Mouse (Mus musculus): ENCODE measurements at regions not wholly inside any gene's neighbourhood (a gene's known extent, or its start where the extent isn't known, plus 50 kb on each side); places are given as distances from the start of the nearest gene placed in this dataset.
"Not testable (repeated sequence)": the region's sequence is repeated elsewhere in the genome, so short reads cannot be mapped to it uniquely, and the experiment has no call there.

DNA sequence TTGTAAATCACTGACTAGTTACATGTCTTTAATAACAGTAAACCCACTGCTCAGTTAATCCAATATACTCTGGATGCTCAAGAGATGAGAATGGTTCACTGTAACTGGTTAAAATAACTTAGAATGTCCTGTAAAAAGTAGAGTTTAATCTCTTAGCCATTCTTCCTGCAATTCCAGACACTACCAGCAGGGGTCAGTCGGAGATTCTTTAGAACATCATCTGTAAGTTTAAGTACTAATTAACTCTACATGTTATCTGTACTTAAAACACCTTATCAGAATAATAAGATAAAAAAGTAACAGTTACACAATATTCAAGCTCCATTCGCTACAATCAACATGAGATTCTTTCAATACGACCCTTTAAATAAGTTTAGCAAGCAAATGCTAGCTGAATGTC is 58.7 kb upstream of the Olig3 start:
- no peak for DNase-seq

- DNase-seq, result no peak
Observed at GRCm38 (mm10) chr10:19295388-19296013, 60.8 kb upstream of the Olig3 start.

- DNase-seq, result no peak
Observed at GRCm38 (mm10) chr10:19291474-19291873, 64.9 kb upstream of the Olig3 start.

DNA sequence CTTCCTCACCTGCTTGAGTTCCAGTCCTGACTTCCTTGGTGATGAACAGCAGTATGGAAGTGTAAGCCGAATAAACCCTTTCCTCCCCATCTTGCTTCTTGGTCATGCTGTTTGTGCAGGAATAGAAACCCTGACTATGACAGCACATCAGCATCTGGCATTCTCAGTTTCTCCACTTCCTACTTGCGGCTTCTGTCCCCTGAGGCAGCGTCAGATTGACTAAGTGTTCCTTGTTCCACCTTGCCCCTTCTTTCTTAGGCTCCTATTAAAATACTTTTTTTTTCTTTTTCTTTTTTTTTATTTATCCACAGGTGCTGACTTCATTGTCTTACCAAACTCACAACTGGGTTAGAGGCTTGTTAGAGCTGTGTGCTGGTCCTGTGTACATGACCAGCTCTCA is 65.3 kb upstream of the Olig3 start:
- not testable (repeated sequence) for DNase-seq

- DNase-seq, result no peak
Observed at GRCm38 (mm10) chr10:19282166-19282565, 74.2 kb upstream of the Olig3 start.

DNA sequence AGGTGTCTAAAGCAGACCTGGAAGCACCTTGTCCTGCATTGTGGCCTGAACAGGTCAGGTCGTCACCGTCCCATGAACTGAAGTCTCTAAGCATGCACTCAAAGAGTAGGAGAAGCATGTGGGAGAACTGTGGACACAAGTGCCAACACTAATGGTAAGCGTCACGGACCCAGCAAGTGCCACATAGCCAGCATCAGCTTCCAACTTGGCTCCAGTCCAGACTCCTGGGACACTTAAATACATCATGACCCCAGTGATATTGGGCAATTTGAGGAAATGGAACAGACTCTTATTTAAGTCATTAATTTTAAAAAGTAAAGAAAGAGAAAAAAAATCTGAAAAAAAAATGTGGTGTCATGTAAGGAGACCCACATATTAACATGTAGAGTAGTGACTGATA is 75.3 kb upstream of the Olig3 start:
- DNase-seq, result no peak

- DNase-seq, result no peak
Observed at GRCm38 (mm10) chr10:19278189-19278842, 78.0 kb upstream of the Olig3 start.

DNA sequence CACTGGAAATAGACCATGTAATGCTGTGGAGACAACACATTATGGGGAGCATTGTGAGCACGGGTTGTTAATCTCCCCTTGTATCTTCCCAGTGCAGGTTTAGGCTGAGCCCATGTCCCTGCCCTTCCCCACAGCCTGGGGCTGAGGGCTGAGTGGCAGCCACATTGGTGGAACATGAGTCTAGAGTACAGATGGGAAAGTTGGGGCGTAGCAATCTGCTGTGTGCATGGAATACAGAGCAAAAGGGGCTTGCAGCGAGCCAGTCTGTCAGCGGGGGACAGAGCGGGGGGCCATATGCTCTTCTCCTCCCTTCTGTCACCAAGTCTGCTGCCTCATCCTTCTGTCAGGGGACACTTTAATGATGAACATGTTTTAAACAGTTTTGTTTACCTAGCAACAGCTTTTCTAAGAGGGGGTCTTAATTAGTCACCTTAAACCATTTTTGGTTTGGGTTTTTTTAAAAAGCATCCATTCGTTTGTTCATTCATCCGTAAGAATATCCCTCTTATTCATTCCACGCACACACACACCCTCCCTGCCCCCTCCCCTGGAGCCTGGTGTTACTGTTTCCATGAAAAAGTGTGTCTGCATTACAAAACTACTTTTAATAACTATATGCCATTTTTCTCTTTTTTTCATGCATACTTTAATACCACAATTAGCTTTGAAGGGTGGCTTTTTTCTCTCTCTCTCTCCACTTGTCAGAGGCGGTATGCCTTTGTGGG is 79.1 kb upstream of the Olig3 start:
- DNase-seq, result peak; percentile 68

- DNase-seq, result no peak
Observed at GRCm38 (mm10) chr10:19274985-19275384, 81.3 kb upstream of the Olig3 start.

GRCm38 (mm10) chr10:19269418-19269817 is 86.9 kb upstream of the Olig3 start:
- no peak for DNase-seq

DNA sequence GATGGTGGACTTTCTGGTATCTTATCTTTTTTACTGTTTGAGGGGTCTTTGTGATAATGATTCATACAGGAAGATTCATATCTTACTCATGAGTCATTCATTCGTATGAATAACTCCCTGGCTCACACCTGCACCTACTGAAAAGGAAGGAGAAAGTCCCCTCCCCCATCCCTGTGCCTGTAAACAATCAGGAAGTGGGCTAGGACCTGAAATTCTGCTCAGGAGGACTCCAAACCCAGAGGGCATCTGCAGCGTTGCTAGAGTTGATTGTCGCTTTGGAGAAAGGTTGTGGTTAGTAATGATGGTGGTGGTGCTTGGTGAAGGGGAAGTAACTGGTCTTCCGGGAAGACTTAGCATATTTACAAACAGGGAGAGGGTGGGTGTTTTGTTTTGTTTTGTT is 88.3 kb upstream of the Olig3 start:
- no peak for DNase-seq

GRCm38 (mm10) chr10:19240102-19240759 is 116.1 kb upstream of the Olig3 start:
- peak; percentile 5 for DNase-seq

- no peak for DNase-seq
Observed at GRCm38 (mm10) chr10:19216240-19216639, 140.1 kb upstream of the Olig3 start.

- no peak for DNase-seq
Observed at GRCm38 (mm10) chr10:19209751-19210150, 146.6 kb upstream of the Olig3 start.

GRCm38 (mm10) chr10:19208101-19208722 is 148.1 kb upstream of the Olig3 start:
- DNase-seq, result no peak

DNA sequence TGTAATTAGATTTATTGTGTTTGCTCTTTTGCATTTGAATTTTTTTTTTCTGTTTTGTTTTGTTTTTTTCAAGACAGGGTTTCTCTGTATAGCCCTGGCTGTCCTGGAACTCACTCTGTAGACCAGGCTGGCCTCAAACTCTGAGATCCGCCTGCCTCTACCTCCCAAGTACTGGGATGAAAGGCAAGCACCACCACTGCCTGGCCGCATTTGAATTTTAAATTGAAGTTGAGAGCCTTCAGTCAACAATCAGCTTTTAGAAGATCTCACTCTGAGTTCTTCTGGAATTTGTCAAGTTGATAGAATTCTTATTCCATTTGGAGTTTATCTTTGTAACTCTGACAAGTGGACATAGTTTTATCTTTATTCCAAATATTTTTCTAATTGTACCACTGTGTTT is 148.8 kb upstream of the Olig3 start:
- no peak for DNase-seq

DNA sequence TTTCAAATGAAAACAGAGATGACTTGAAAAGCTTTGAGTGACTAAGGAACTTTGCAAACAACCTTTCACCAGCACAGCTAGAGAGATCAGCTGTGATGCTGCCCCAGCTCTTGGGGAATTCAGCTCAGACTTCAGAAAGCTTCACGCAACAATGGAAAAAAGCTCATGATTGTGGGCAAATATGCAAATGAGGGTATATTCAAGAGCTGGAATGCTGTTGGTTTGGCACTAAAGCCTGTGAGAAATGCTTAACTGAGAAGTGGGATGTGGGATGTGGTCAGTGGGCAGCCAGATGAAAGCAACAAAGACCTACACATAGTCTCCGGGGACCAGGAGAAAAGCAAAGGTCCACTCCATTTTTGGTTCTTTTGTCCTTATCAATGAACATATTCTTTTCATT is 156.0 kb upstream of the Olig3 start:
- no peak for DNase-seq

GRCm38 (mm10) chr10:19195676-19196075 is 160.7 kb upstream of the Olig3 start:
- no peak for DNase-seq

- no peak for DNase-seq
Observed at GRCm38 (mm10) chr10:19194646-19195045, 161.7 kb upstream of the Olig3 start.

DNA sequence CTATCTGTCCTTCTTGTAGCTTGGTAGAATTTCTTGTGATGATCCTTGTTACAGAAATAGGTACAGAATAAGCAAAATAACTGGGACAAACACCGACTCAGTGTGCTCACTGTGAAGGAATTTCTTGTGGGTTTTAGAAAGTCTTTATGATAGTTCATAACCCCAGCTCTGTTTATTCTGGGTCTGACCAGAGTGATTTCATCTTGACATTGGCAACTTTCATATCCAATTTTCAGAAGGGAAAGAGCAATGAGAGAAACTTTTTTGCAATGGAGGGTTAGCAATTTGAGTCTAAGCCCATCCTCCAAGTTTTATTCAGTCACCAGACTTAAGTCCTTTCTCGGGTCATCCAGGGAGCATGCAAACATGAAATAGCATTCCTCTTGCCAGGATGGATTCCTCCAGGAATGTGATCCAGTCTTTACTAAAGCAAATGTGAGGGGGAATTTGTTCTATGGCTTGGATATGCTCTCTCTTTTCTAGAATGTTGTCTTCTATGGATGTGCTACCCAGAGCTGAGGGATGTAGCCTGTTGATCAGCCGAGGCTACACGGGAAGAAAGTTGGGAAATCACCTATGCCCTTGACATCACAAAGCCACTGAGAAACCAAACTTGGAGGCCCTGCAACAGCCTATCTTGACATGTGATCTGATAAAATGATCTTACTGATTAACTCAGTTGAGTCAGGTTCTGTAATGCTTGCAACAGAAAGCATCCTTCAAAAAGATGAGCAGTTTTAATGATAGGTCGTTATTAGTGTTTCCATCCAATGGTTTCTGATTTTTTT is 163.2 kb upstream of the Olig3 start:
- DNase-seq, result no peak

DNA sequence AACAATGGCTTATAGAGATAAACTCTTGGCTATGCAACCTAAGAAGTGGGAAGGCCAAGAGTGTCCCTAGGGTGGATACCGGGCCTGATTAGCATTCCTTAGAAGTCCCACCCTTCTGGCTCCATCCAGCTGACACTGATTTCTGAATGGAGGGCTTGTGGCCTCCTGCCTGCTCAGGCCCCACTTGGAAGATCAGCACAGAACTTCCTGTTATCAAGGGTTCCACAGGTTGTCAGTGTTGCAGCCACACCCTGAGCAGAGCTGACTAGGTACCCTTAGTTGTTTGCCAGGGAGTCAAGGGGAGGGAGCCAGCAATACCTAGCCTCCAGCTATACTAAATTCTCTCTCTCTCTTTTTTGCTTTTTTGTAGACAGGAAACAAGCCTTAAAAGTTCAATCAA is 164.1 kb upstream of the Olig3 start:
- DNase-seq, result no peak

GRCm38 (mm10) chr10:19188082-19188742 is 168.1 kb upstream of the Olig3 start:
- no peak for DNase-seq
